Mouse (Mus musculus): ENCODE results near the gene Mad2l2. TPM values are rescaled to one million over a fixed set of nuclear protein-coding genes. Genes with fewer than 3 reads are reported as not detected.
"Not testable (repeated sequence)": the region's sequence is repeated elsewhere in the genome, so short reads cannot be mapped to it uniquely, and the experiment has no call there.

The Mad2l2 gene
- total RNA-seq, 4 experiments from 2014 or later: 15.8 to 18.8 (median 16.4) TPM

DNA sequence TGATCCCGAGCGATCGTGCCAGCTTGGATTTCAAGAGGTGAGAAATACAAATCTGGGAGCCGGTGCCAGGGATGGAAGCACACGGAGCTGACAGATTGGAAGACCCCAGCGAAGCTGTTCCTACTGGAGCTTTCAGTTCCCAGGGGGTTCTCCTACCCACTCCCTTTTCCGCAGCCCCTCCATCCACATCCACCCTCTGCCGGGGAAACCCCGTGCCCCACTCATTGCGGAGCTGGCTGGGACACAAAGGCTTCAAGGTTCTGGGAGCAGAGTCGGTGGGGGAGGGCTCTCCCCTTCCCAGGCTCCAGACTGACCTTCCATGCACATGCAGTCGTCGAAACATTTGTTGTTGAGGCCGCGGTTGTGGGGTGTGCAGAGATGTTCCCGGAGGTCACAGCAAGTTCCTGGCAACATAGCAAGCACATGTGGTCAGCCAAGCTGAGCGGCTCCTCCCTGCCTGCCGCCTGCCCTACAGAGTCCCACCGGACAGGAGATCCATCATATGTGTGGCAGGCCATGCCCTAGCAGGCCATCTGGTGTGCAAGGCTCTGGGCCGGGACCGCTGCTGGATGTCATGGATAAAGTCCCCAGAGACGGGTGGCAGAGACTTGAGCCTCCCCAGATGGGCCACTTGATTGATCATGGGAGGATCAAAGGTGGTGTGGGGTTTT is 22.4 kb upstream of the Mad2l2 start:
- DNase-seq (ENCODE audit: low spot score in 2 of 2): no peak

DNA sequence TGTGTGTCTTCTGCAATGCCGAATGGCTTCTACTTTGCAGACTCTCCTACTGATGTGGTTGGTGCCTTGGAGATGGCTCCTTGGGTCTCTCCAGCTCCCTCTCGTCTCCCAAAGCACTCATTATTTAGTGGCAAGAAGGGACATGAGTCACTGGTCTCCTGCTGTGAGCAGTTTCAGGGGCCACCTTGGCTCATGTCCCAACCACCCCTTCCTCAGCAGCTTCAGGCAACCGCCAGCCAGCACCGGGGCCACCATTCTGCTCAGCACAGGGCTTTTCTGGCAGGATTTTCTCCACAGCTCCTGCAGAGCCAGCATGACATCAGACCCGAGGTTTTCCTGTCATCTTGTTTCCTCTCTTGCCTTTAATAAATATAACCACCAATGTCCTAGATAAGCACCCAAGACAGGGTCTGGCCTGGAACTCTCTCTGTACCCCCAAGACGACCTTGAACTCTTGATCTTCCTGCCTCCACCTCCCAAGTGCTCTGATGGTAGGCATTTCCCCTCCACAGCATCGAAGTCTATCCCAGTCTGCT is 21.6 kb upstream of the Mad2l2 start:
- DNase-seq (ENCODE audit: low spot score in 2 of 2): no peak

DNA sequence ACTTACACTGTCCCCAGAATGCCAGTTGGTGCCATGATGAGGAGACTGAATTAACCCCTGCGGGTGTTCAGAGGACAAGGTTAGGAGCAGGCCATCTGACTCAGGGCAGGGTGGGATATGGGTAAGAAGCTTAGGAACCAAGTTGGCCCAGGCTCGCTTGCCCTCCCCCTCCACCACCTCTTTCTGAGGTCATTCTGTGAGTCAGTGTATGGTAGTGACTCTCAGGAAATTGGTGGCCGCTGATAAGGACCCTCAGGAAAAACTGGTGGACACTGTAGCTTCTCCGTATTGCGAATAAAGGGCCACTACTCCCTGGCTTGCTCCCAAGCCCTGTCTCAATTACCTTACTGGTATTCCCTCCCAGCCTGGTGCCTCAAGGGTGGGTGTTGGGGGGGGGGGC is 21.0 kb upstream of the Mad2l2 start:
- no peak for DNase-seq (ENCODE audit: low spot score in 2 of 2)

DNA sequence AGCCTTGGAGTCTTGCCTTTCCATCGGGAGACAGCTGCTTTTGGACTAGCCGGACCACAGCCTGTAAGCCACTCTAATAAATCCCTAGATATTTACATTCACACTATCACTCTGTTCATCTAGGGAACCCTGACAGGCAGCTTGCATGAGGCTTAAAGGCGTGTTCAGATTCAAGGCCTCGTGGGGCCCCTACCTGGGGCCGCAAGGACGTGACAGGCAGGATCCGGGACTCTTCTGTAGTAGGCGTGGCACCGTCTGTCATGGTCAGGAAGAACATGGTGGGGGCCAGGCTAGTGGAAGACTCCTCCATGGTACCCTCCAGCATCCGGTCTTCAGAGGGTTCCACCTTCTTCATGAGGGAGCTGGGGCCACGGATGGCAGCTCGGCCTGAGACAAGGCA is 17.7 kb upstream of the Mad2l2 start:
- DNase-seq (ENCODE audit: low spot score in 2 of 2): no peak

DNA sequence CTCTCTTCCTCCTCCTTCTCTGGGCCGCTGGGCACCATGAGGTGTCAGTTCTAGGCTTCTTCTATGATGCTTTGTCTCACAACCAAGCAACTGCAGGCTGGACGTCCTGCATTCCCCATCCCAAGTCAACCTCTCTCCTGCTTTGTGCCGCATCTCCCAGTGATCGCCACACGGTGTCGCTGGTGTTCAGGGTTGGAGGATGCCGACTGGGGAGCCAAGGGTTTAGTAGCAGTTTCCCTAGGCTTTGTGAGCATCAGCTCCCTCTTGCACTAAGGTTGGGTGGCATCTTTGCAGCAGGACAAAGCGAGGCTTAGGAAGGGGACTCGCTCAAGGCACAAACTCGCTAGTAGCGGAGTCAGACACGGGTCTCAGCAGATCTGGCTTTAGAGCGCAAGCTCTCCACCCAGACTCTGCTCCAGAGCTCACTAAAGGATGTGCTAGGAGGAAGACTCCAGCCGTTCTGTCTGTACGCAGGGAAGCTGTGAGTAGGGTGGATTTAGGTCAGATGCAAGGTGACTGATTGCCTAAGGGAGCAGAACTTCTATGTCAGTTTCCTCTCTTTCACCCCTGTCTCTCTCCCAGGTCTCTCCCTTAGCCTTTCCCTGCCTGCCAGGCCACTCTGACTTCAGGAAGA is 15.3 kb upstream of the Mad2l2 start:
- peak in 1 of 2 experiments; percentile 75 for DNase-seq (ENCODE audit: low spot score in 2 of 2)

DNA sequence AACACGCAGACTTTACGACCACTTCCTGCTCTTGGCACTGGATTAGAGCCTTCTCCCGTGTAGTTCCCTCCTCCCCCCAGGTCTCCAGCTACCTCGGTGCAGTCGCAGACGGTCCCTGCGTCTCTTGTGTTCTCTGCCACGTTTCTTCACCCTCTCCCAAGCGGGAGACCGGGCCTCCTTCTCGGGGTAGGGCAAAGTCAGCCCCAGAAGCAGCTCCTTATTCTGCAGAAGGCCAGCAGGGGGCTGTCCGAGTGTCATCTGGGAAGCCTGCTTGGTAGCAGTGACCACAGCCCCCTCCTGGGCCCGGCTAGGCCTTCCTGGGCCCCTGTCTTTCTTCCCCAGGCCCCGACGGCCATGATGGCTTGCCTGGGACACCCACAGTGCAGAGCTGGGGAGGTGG is 14.7 kb upstream of the Mad2l2 start:
- DNase-seq (ENCODE audit: low spot score in 2 of 2): no peak

DNA sequence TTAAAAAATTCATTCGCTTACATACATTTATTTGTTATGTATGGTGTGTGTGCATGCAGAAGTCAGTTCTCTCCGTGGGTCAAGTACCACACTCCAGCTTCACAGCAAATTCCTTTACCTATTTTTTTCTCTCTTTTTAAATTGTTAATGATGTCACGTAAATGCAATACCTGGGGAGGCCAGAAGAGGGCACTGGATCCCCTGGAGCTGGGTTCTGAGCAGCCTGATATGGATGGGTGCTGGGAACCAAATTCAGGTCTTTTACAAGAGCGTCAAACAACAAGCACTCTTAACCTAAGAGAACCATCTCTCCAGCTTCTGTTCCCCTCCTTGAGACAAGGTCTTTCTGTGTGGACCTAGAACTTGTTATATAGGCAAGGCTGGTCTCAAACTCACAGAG is 13.5 kb upstream of the Mad2l2 start:
- no peak for DNase-seq (ENCODE audit: low spot score in 2 of 2)

DNA sequence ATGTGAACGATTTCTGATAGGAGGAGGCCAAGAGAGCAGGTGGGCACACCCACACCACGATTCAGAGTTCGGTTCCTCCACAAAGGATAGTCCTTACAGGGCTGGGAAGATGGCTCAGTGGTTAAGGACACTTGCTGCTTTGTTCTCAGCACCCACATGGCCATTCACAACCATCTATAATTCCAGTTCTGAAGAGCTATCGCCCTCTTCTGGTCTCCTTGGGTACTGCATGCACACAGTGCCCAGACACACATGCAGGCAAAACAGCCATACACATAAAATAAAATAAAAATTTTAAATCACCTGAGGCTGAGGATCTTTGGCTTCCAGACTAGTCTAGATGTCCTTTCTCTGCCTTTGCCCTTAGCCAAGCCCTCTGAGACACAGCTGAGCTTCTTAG is 12.8 kb upstream of the Mad2l2 start:
- DNase-seq (ENCODE audit: low spot score in 2 of 2): no peak

DNA sequence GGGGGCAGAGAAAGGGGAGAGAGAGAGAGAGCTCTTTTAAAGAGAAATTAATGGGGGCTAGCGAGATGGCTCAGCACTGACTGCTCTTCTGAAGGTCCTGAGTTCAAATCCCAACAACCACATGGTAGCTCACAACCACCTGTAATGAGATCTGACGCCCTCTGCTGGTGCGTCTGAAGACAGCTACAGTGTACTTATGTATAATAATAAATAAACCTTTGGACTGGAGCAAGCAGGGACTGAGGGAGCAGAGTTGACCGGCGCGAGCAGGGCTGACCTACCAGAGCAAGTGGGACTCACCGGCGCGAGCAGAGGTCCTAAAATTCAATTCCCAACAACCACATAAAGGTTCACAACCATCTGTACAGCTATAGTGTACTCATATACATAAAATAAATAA is 10.6 kb upstream of the Mad2l2 start:
- not testable (repeated sequence) for DNase-seq (ENCODE audit: low spot score in 2 of 2)

DNA sequence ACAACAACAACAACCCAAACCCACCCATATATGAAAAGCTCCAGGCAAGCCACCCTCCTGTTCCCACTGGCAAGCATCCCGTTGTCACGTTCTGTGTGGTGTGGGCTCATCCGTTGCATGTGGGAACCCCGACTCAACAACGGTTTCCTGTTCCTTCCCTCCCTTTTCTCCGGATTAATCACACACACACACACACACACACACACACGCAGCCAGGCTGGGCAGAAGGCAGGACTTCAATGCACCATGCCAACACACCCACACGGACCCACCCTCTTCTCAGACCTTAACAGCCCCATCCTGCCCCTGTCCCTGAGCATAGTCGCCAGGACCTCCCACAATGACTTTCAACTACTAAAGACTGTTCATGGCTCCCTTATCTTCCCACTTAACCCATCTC is 9.6 kb upstream of the Mad2l2 start:
- no peak for DNase-seq (ENCODE audit: low spot score in 2 of 2)

DNA sequence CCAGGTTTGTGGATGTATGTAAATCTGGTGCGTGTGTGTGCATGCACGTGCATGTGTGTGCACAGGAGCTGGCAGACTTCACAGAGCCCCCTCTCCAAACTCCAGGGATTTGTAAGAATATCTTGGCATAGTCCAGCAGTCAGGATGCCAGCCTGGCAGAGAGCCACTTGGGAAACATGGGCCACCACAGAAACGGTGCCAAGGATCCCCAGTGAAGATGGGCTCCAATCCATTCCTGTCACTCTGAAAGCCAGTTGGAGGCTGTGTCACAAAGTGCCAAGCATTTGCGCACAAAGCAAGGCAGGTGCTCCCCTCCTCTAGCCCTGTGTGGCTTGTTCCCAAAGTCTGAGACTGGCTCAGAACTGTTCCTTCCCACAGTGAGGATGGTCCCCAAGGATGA is 8.8 kb upstream of the Mad2l2 start:
- no peak for DNase-seq (ENCODE audit: low spot score in 2 of 2)

DNA sequence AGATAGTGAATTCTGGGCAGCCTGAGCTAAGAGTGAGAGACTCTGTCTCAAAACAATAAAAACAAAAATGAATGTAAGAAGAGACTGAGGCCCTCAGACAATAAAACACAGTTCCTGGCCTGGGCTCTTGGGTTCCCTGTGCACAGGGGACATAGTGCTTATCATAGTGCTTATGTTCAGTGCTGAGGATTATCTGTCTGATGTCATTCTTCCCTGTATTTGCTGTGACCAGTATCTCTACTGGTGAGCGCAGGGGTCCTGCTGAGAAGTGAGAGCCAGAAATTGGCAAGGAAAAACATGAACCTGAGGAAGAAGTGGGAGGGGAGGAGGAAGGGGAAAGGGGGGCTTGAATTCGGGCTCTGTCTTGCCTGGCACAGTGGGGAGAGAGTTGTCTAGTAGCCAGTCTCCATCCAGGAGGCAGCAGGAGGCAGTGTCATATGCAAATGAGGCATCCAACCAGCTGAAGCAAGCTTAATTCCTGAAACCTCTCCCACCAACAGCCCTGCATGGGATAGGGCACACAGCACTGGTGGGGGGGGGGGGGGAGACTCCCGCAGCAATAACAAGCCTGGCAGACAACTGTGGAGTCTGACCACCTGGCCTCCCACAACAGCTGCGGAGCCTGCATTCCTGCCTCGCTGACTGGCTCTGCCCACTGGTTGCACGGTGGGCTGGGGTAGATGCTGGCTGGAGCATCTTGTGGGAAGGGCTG is 8.0 kb upstream of the Mad2l2 start:
- no peak for DNase-seq (ENCODE audit: low spot score in 2 of 2)

DNA sequence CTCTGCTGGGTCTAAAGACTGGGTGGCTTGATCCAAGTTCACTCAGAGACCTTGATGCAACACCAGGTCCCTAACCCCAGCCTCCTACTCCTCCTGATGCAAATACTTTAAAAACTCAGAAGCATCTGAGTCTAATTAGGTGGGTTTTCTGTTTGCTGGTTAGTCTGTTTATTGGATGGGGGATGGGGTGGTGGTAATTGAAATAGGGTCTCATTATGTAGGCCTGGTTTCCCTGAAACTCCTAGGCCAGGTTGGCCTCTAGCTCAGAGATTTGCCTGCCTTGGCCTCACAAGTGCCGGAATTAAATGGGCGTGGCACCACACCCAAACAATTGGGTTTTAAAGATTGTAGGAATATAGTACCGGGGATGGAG is 7.5 kb upstream of the Mad2l2 start:
- no peak for DNase-seq (ENCODE audit: low spot score in 2 of 2)

DNA sequence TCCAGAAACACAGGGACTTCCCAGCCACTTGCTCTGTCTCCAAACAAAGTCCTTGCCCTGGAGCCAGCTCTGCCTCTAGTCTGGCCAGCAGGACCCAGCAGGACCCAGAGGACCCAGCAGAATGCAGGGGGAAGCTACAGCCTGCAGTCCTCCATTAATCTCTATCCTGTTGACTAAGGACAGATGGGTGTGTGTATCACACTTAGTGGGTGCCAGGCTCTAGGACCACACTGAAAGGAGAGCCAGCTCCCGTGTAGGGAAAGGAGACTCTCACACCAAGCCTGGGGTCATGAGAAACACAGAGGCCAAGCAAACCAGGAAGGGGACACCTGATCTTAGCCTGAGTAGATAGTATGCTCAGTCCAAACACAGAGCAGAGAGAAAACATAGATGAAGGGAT is 1.9 kb upstream of the Mad2l2 start:
- DNase-seq (ENCODE audit: low spot score in 2 of 2): no peak

DNA sequence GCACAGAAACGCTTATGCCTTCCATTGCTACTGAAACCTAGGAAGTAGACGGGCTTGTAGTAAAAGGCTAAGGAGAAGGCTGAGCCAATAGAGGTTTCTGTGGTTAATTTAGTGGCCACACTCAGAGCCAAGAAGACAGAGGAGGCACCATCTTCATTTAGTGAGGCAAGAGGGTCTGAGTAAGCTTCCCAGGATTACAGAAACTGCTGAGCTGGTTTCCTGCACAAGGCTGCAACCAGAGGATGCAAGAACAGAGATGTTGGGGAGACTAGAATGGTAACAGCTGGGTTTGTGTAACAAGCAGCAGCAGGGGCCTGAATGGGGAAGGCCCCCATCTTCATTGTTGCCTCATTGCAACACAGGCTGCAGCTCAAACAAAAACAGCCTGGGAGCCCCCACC is 1.5 kb upstream of the Mad2l2 start:
- no peak for DNase-seq (ENCODE audit: low spot score in 2 of 2)

DNA sequence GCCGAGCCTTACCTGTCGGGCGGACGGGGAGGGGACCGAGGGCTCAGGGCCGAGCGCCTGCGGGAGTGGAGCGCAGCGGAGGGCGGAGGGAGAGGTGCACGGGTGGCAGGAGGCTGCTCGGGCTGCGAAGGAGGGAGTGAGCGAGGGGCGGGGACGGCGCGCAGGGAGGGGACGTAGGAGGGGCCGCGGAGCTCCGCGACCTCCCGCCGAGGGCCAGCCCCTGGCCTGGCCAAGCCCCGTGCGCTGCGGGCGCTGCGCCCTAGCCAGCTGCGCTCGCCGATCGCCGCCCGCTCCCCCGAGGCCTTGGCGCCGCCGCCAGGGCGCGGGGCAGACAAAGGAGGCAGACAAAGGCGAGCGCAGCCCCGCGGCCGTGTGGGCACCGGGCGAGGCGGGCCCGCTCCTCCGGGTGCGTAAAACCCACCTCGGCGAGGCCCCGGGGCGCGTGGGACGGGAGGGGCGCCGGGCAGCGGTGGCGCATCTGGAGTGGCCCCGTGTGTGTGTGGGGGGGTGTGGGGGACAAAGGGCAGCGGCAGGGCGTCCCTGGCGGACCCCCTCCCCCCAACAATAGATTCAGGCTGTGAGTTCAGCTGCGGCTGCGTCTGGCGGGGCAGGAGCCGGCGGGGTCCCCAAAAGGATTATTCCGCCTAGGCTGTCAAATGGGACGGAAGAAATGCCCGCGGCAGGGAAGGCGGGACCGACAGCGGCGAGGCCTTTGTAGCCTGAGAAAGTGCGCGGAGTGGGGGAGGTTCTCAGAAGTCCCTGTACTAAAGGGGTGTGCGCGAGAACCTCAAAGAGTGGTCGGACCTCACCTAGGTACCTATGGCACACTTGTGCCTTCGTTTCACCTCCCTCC is 603 bp downstream of the Mad2l2 start, which contains the start of gene Draxin:
Gene Draxin (minus strand): TSS at position 138 of the 853 bp plus-strand sequence.
- DNase-seq (ENCODE audit: low spot score in 2 of 2): no peak

DNA sequence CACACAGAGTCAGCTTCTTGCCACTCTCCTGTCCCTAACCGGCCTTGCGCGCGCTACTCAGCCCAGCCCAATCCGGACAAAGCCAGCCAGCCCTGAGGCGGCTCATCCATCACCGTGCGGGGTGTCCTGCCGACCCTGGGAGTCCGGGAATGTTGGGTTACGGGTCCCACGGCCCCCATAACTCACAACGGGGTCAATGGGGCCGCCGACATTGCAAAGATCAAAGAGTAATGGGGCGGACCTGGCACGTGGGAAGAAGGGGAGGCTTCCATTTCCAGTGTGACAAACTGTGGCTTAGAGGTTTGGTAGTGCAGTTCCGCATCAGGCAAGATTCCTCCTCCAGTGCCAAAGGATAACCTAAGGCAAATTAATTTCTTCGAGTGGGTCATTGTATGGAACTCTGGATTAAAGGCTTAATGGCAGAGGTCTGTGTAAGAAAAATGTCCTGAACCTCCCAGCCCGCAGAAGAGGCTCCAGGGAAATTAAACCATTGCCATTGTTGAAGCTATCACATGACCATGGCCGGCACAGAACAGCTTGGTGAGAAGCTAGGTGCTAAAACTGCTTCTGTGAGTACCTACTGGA is 1.4 kb downstream of the Mad2l2 start:
- no peak for DNase-seq (ENCODE audit: low spot score in 2 of 2)

DNA sequence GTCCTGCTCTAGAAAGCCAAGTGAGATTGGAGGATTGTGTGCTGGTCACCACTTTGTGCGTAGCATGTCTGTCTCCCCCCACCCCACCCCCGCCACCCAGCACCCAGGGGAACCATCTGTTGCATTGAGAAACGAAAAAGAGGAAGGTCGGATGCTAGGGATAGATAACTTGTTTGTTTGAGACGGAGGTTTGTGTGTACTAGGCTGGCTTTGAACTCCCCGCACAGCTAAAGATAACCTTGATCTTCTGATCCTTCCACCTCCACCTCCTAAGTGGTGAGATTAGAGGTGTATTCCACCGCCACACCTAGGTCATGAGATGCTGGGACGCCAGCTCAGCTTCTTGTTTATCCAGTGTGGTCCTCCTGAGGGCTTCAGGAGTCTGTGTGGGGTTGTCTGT is 4.8 kb downstream of the Mad2l2 start:
- DNase-seq (ENCODE audit: low spot score in 2 of 2): no peak

DNA sequence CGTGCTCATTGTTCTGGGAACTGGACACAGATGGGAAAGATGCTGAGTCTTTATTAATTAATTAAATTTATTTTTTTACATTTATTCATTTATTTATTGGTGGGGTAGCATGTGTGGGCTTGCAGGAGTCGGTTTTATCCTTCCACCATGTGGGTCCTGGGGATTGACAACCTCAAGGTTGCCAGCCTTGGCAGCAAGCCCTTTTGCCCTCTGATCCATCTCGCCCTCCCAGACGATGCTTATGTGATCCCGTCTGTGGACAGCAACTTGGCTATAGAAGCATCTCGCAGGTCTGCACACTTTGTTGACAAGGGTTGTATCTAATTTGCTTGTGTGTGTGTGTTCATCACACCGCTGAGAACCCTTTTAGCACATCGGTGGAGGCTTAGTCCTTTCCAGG is 7.3 kb downstream of the Mad2l2 start:
- no peak for DNase-seq (ENCODE audit: low spot score in 2 of 2)

DNA sequence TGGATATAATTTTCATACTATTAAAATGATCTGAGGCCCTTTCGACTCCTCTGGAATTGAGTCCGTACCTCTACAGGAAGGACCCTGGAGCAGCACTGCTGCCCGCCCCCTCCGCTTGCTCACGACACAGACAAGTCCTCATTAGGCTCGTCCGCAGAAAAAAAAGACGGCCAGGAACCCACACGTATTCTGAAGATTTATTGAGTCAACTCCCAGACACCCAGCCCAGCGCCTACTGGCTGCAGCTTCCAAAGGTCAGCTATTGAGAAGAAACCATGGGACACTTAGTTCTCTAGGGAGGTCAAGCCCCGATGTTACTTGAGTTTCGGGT is 9.5 kb downstream of the Mad2l2 start:
- no peak for DNase-seq (ENCODE audit: low spot score in 2 of 2)

All from left cerebral cortex, adult 8-10 months (tissue).